Mouse (Mus musculus) heart, embryonic 12.5 days (tissue): Measurements from ENCODE around the gene Scube3. TPM values are rescaled to one million over a fixed set of nuclear protein-coding genes. Genes with fewer than 3 reads are reported as not detected.

Experiments
- ATAC-seq: fragments of 200-750 bp; cut with Nextera tagmentation; 2 replicates; pipeline ENCODE4 v1.8.0; 2017; ENCODE audit warnings: moderate TSS enrichment, moderate library complexity; ENCODE audit not compliant: insufficient number of reproducible peaks, low FRiP score
- H3K27ac ChIP-seq: fragments of 300-500 bp; sonication (generic); 2 replicates; pipeline ENCODE4 v1.5.1; 2016; ENCODE audit warnings: mild to moderate bottlenecking, moderate library complexity; ENCODE audit not compliant: poor library complexity, severe bottlenecking
- H3K27me3 ChIP-seq: fragments of 300-500 bp; sonication (generic); replicated peaks from 2 replicates; pipeline ENCODE4 v1.6.1; 2016; ENCODE audit warnings: mild to moderate bottlenecking, moderate library complexity
- H3K36me3 ChIP-seq: fragments of 300-500 bp; sonication (generic); 2 replicates; pipeline ENCODE4 v1.6.1; 2016; ENCODE audit warnings: mild to moderate bottlenecking, moderate library complexity
- H3K4me1 ChIP-seq: fragments of 300-500 bp; sonication (generic); replicated peaks from 2 replicates; pipeline ENCODE4 v1.6.1; 2016; ENCODE audit warnings: mild to moderate bottlenecking
- H3K4me2 ChIP-seq: fragments of 300-500 bp; sonication (generic); 2 replicates; pipeline ENCODE4 v1.6.1; 2016; ENCODE audit warnings: mild to moderate bottlenecking, moderate library complexity
- H3K4me3 ChIP-seq: fragments of 300-500 bp; sonication (generic); 2 replicates; pipeline ENCODE4 v1.5.1; 2016; ENCODE audit warnings: mild to moderate bottlenecking
- H3K9ac ChIP-seq: fragments of 300-500 bp; sonication (generic); 2 replicates; pipeline ENCODE4 v1.6.1; 2016; ENCODE audit warnings: mild to moderate bottlenecking, moderate library complexity
- H3K9me3 ChIP-seq: fragments of 300-500 bp; sonication (generic); replicated peaks from 2 replicates; pipeline ENCODE4 v1.6.1; 2016; ENCODE audit warnings: mild to moderate bottlenecking, moderate library complexity
- WGBS: fragments of 180-500 bp; shearing (Covaris S2); methylation state at CpG from one replicate; pipeline ENCODE4 v1.1.7; 2016; 5-methylcytosine and 5-hydroxymethylcytosine counted together
- polyA plus RNA-seq: library from polyadenylated mRNA; unstranded; fragments of >200 nt; fragmentation: Nextera tagmentation; extraction: Ambion mirVana; gene quantifications from 2 replicates; pipeline ENCODE4 v1.2.1, GENCODE M21; 2016

Gene Scube3
- polyA plus RNA-seq, 1 experiment from 2014 or later: 1.1 TPM

DNA sequence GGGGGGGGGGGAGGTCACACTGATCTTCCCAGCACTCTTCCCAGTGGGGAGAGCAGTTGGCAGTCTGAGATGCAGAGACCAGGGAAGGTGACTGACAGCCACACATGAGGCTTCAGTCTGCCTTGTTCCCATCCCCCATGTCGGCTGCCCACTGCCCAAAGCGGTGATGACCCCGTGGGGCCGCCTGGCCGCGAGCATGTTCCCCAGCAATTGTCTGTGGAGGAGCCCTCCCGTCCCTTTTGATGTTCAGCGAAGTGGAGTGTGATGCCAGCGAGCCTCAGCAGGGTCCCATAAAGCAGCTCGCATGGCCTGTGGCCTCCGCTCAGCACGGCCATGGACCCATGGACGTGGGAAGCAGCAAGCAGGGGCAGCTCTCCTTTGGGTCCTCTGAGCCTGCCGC lies 34.7 kb upstream of the Scube3 start:
- Histone ChIP-seq H3K4me3 (no peak overlapping the region), H3K4me2 (no peak overlapping the region), H3K27me3 (no peaks in the 10 kb centered on the region), H3K27ac (no peak overlapping the region), H3K36me3 (no peaks in the 10 kb centered on the region), H3K9me3 (no peaks in the 10 kb centered on the region), H3K9ac (no peak overlapping the region), H3K4me1 (peaks cover 4% of the 10 kb centered on the region; the same call in 1 of the 2 replicates)
- no peak for ATAC-seq
- WGBS: 17% methylated on average over 14 of the region's 14 CpGs

DNA sequence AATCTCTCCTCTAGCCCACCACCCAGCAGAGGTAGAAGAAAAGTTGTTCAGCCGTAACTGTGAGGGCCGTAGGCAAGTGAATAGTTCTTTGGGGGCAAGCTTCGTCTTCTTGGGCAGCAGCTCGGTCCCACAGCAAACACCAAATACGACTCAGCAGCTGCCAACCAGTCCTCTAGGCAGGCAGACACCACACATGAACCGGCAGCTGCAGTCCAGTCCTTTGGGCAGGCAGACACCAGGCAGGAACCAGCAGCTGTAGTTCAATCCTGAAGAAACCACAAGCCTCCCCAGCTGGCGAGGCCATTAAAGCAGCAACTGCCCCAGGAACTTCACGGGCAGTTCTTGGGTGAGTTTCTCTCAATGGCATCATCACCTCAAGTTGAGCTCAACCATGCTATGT lies 29.7 kb upstream of the Scube3 start:
- H3K4me3 ChIP-seq: no peak overlapping the region
- H3K27ac ChIP-seq: no peak overlapping the region
- ATAC-seq: no peak
- H3K4me2 ChIP-seq: no peak overlapping the region
- no peak overlapping the region for H3K9ac ChIP-seq
- WGBS: 81% methylated on average over 8 of the region's 8 CpGs
- no peaks in the 10 kb centered on the region for H3K9me3 ChIP-seq
- no peaks in the 10 kb centered on the region for H3K27me3 ChIP-seq
- no peaks in the 10 kb centered on the region for H3K36me3 ChIP-seq
- peaks cover 5% of the 10 kb centered on the region; the same call in 1 of the 2 replicates for H3K4me1 ChIP-seq

DNA sequence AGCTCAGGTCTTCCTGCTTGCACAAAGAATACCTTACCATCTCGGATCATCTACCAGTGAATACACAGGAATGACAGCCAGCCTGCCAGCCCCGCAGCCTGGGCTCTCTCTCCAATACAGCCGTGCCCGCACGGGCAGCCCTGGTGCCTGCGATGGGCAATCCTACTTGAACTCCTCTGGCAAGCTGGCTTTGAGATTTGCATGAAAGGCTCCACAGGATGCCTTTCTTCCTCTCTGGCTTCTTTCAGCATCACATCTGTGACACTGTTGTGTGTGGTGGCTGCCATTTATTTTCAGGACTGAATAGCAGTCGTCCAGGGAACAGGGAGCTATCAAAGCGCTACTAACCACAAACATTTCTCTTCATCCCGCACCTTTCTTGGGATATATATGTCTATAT lies 25.6 kb upstream of the Scube3 start:
- Histone ChIP-seq H3K9me3 (0 out of 2 replicates have a peak, but pooled peaks cover 3% of the 10 kb centered on the region), H3K4me3 (no peak overlapping the region), H3K36me3 (no peaks in the 10 kb centered on the region), H3K9ac (no peak overlapping the region), H3K4me1 (peaks cover 14% of the 10 kb centered on the region), H3K27ac (no peak overlapping the region), H3K27me3 (no peaks in the 10 kb centered on the region), H3K4me2 (no peak overlapping the region)
- no peak for ATAC-seq
- 83% methylated on average over 9 of the region's 9 CpGs for WGBS

DNA sequence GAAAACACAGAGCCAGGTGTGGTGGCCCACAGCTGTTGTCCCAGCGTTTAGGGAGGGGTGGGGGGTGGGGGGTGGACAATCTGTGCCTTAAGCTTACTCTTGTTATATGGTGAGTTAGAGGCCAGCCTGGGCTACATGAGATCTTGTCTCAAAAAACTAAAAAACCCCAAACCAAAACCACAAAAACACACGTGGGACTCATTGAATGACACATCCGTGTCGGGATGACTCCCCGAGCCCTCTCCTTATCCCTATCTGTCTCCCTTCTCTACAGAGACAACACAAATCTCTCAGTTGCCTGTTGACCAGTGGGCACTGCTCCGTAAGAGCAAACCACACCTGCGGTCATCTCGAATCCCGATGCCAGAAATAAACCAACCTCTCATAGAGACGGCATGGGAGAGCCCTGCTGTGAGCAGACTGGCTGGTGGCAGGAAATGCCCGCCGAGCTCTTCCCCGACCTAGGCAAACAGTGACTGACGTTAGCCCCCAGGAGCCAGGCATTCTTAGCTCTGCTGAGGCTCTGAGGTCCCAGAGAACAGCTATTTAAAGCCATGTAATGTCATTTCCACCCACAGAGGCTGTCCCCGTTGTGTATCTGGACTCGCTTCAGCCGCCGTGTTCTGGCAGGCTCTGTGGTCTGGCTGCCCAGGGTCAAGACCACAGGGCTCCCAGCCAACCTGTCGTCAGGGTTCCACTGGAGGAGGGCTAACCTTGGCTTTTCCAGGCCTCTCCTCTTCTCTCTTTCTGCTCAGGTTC lies 24.3 kb upstream of the Scube3 start:
- peak overlapping the region; percentile 22 for H3K4me2 ChIP-seq
- peak overlapping the region; percentile 42; the same call in 1 of the 2 replicates for H3K9ac ChIP-seq
- H3K4me3 ChIP-seq: no peak overlapping the region
- no peak for ATAC-seq
- H3K9me3 ChIP-seq: 0 out of 2 replicates have a peak, but pooled peaks cover 3% of the 10 kb centered on the region
- 31% methylated on average over 19 of the region's 19 CpGs for WGBS
- no peaks in the 10 kb centered on the region for H3K36me3 ChIP-seq
- H3K27ac ChIP-seq: peak overlapping the region; percentile 53
- H3K4me1 ChIP-seq: peaks cover 14% of the 10 kb centered on the region
- H3K27me3 ChIP-seq: 0 out of 2 replicates have a peak, but pooled peaks cover 2% of the 10 kb centered on the region

DNA sequence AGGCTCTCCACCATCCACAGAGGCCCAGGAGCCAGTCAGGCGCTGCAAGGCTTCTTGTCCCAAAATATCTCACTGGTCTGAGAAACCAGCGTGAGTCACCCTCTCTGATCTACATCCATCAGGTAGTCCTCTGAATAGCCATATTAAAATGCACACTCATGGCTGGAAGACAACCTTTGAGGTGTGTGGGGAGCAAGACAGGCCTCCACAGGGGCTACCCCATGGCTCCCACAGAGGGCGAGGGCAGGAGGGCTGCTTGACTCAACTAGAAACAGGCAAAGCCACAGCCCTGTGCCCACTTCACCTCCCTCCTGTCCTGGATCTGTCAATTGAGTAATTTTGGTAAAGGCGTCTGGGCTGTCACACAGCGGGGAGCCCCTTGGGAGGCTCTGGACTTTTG lies 21.5 kb upstream of the Scube3 start:
- H3K27me3 ChIP-seq: peaks cover 8% of the 10 kb centered on the region; the same call in 1 of the 2 replicates
- ATAC-seq: no peak
- H3K4me3 ChIP-seq: no peak overlapping the region
- no peak overlapping the region for H3K9ac ChIP-seq
- no peaks in the 10 kb centered on the region for H3K36me3 ChIP-seq
- peaks cover 10% of the 10 kb centered on the region for H3K4me1 ChIP-seq
- H3K4me2 ChIP-seq: no peak overlapping the region
- 0 out of 2 replicates have a peak, but pooled peaks cover 3% of the 10 kb centered on the region for H3K9me3 ChIP-seq
- WGBS: 77% methylated on average over 5 of the region's 5 CpGs
- H3K27ac ChIP-seq: no peak overlapping the region

DNA sequence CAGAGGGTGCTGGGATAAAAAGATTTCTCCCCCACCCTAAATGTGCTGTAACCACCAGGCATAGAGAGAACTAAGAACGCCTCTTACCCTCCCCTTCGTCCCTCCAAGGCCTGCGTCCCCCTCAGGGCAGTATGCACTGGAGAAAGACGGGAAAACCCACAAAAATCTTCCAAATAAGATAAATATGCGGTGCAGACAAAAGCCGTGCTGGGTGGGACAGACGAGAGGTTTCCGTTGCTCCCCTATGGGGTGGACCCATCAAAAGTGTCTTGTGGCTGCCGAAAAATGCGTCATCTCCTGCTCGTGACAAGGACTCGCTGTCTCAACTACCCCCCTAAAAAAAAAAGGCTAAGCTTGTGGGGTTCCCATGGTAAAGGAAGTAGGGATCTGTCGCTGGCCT lies 19.0 kb upstream of the Scube3 start:
- H3K9ac ChIP-seq: no peak overlapping the region
- no peak overlapping the region for H3K4me3 ChIP-seq
- H3K27ac ChIP-seq: no peak overlapping the region
- H3K27me3 ChIP-seq: peaks cover 8% of the 10 kb centered on the region; the same call in 1 of the 2 replicates
- no peak for ATAC-seq
- WGBS: 63% methylated on average over 13 of the region's 13 CpGs
- H3K9me3 ChIP-seq: 0 out of 2 replicates have a peak, but pooled peaks cover 3% of the 10 kb centered on the region
- H3K36me3 ChIP-seq: no peaks in the 10 kb centered on the region
- no peak overlapping the region for H3K4me2 ChIP-seq
- H3K4me1 ChIP-seq: peaks cover 4% of the 10 kb centered on the region

DNA sequence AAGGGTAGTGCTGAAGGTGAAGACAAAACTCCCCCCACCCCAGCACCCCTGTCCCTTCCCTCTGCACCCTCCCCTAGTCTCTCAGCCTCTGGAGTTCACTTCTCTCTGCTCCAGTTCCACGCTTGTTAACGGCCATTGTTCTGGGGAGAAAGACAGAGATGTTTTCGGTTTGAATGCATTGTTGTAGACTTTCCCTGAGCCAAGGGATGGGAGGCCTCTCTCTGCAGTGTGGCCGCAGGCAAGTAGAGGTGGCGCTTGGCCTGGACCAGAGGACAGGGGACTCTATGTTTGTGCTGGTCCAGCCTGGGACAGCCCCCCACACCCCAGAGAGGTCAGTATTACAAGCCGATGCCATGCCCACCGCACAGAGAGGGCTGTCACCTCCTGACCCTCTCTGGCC lies 18.3 kb upstream of the Scube3 start:
- no peak overlapping the region for H3K27ac ChIP-seq
- no peak overlapping the region for H3K4me2 ChIP-seq
- no peak overlapping the region for H3K4me3 ChIP-seq
- no peak overlapping the region for H3K9ac ChIP-seq
- no peaks in the 10 kb centered on the region for H3K36me3 ChIP-seq
- no peak for ATAC-seq
- no peaks in the 10 kb centered on the region for H3K4me1 ChIP-seq
- H3K27me3 ChIP-seq: peaks cover 8% of the 10 kb centered on the region; the same call in 1 of the 2 replicates
- 72% methylated on average over 7 of the region's 7 CpGs for WGBS
- H3K9me3 ChIP-seq: 0 out of 2 replicates have a peak, but pooled peaks cover 3% of the 10 kb centered on the region

DNA sequence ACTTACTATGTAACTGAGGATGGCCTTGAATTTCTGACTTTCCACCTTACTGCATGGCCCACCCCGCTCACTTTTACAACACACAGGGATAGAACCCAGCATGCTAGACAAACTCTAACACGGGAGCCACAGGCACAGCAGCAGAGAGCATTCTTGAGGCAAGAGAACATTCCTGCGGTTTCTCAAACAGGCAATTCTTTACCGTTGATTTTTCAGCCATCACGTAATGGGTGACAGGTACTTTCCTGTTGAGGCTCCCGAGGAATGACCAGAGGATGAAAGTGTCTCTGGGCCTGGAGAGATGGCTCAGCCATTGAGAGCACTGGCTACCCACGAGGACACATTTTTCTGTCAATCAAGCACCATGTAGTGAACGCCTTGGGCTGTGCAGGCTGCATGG lies 17.6 kb upstream of the Scube3 start:
- 59% methylated on average over 8 of the region's 8 CpGs for WGBS
- no peak overlapping the region for H3K4me2 ChIP-seq
- H3K9me3 ChIP-seq: 0 out of 2 replicates have a peak, but pooled peaks cover 3% of the 10 kb centered on the region
- no peak overlapping the region for H3K4me3 ChIP-seq
- ATAC-seq: no peak
- peaks cover 8% of the 10 kb centered on the region; the same call in 1 of the 2 replicates for H3K27me3 ChIP-seq
- H3K4me1 ChIP-seq: no peaks in the 10 kb centered on the region
- no peak overlapping the region for H3K27ac ChIP-seq
- no peak overlapping the region for H3K9ac ChIP-seq
- H3K36me3 ChIP-seq: no peaks in the 10 kb centered on the region

DNA sequence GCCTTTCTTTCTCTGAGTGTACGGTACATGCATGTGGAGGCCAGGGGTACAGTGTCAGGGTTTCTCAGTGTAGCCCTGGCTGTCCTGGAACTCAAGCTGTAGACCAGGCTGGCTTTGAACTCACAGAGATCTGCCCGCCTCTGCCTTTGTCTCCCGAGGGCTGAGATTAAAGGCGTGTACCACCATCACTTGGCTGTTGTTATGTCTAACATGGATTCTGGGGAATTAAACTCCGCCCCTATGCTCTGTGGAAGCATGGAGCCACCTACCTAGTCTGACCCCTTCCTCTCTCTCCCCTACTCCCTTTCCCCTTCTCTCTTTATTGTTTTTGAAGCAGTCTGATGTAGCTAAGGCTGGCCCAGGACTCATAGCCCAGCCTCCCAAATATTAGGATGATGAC lies 12.1 kb upstream of the Scube3 start:
- ATAC-seq: no peak

DNA sequence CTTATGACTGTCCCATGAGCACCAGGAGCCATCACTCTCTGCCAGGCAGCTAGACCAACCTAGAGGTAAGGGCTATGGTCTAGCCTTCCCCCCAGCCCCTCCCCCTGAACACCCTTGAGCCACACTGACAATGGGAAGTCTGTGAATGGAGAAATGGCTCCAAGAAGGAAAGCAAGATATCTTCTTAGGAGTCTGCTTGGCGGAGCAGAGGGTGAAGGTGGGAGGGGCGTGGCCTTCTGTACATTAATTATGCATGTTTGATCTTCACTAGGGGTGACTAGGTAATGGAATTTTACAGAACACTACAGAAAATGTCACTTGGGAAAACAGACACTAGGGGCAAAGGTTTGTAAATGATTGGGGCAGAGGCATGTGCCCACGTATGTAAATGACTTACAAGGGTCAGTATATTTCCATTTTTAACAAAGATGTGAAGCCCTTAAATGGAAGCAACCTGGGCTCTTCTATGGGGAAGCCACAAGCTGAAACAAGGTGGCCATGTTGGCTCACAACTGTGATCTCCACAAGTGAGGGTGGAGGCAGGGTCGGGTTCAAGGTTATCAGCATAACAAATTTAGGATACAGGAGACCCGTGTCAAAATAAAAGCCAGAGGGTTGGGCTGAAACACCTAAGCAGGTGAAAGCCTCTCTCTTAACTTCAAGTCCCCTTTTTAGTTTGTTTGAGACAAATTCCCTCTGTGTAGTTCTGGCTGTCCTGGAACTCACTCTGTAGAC lies 11.4 kb upstream of the Scube3 start:
- no peaks in the 10 kb centered on the region for H3K4me1 ChIP-seq
- no peak overlapping the region for H3K4me3 ChIP-seq
- H3K9me3 ChIP-seq: no peaks in the 10 kb centered on the region
- no peak overlapping the region for H3K4me2 ChIP-seq
- WGBS: 60% methylated on average over 5 of the region's 5 CpGs
- H3K27me3 ChIP-seq: peaks cover 19% of the 10 kb centered on the region
- H3K36me3 ChIP-seq: no peaks in the 10 kb centered on the region
- ATAC-seq: no peak
- no peak overlapping the region for H3K27ac ChIP-seq
- no peak overlapping the region for H3K9ac ChIP-seq

More for the DNA sequence above, 12.1 kb upstream of the Scube3 start:
- WGBS: 82% methylated on average over 5 of the region's 5 CpGs
- no peak overlapping the region for H3K4me2 ChIP-seq
- no peaks in the 10 kb centered on the region for H3K36me3 ChIP-seq
- no peak overlapping the region for H3K4me3 ChIP-seq
- H3K4me1 ChIP-seq: no peaks in the 10 kb centered on the region
- H3K9ac ChIP-seq: no peak overlapping the region
- no peak overlapping the region for H3K27ac ChIP-seq
- no peaks in the 10 kb centered on the region for H3K9me3 ChIP-seq
- H3K27me3 ChIP-seq: peaks cover 16% of the 10 kb centered on the region

DNA sequence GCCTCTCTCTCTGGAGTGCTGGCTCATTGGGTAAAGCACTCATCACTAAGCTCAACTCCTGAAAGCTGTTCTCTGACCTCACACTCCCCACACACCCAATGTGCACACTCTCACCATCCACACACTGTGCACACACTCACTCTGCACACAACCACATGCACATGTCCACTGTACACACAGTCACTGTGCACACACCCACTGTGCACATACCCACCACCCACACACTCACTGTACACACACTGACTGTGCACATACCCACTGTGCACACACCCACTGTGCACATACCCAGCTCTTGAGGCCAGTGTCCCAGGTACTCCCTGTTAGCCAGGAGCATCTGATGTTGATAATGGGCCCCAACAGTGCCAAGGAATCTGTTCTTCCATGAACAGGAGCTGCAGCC lies 10.8 kb upstream of the Scube3 start:
- no peak overlapping the region for H3K27ac ChIP-seq
- H3K9me3 ChIP-seq: no peaks in the 10 kb centered on the region
- no peak overlapping the region for H3K4me2 ChIP-seq
- ATAC-seq: no peak
- no peak overlapping the region for H3K4me3 ChIP-seq
- peaks cover 19% of the 10 kb centered on the region for H3K27me3 ChIP-seq
- H3K9ac ChIP-seq: no peak overlapping the region
- peaks cover 2% of the 10 kb centered on the region for H3K4me1 ChIP-seq
- no peaks in the 10 kb centered on the region for H3K36me3 ChIP-seq
